Mouse (Mus musculus) CH12.LX (cell line): Measurements from ENCODE around the gene Anp32a. TPM values are rescaled to one million over a fixed set of nuclear protein-coding genes. Genes with fewer than 3 reads are reported as not detected.

ENCODE experiments used
- DNase-seq: peaks from one replicate; pipeline ENCODE4 v3.0.0-alpha.2; 2013; ENCODE audit errors: extremely low read depth
- H3K27ac ChIP-seq: 2 replicates; pipeline ENCODE4 v1.5.1; 2012; ENCODE audit warnings: low read depth, mild to moderate bottlenecking, control low read depth, moderate library complexity; ENCODE audit not compliant: insufficient read depth
- H3K27me3 ChIP-seq: replicated peaks from 2 replicates; pipeline ENCODE3; 2012; ENCODE audit warnings: inconsistent platforms
- H3K36me3 ChIP-seq, 2 experiments: replicated peaks in 1 of 2; 2 replicates each; pipeline versions ENCODE3 to v1.6.1; 2012; ENCODE audit warnings: inconsistent platforms in 1 of 2, low read length in 1 of 2, mild to moderate bottlenecking in 1 of 2, mixed read lengths in 1 of 2, moderate library complexity in 1 of 2; ENCODE audit not compliant: control insufficient read depth in 1 of 2, insufficient read depth in 1 of 2
- H3K4me1 ChIP-seq, 2 experiments: 2 replicates each; pipeline ENCODE4 v1.6.1; 2012; ENCODE audit warnings: inconsistent platforms in 1 of 2, moderate library complexity in 1 of 2; ENCODE audit not compliant: insufficient read depth in 2 of 2, control insufficient read depth in 1 of 2
- H3K4me2 ChIP-seq: 2 replicates; pipeline ENCODE4 v1.6.1; 2012; ENCODE audit warnings: low read depth, mild to moderate bottlenecking, control low read depth; ENCODE audit not compliant: poor library complexity, insufficient read depth, severe bottlenecking
- H3K4me3 ChIP-seq, 3 experiments: fragments of 150-350 bp in 1 of 3; sonication (generic) in 1 of 3; replicated peaks in 1 of 3; 2 replicates each; pipeline versions ENCODE3 to v1.5.1; 2011 to 2012; ENCODE audit warnings: low read depth in 2 of 3, low read length in 2 of 3, mild to moderate bottlenecking in 2 of 3, moderate library complexity in 2 of 3, control low read depth in 1 of 3, improper control_type of control experiment in 1 of 3, inconsistent platforms in 1 of 3, mixed read lengths in 1 of 3; ENCODE audit not compliant: poor library complexity in 1 of 3
- H3K79me2 ChIP-seq: replicated peaks from 2 replicates; pipeline ENCODE4 v1.6.1; 2012; ENCODE audit warnings: mild to moderate bottlenecking, moderate library complexity; ENCODE audit not compliant: control insufficient read depth, poor library complexity, insufficient read depth, severe bottlenecking; ENCODE audit errors: extremely low read depth
- H3K9ac ChIP-seq: 2 replicates; pipeline ENCODE4 v1.6.1; 2012; ENCODE audit warnings: low read depth, mild to moderate bottlenecking, control low read depth, moderate library complexity; ENCODE audit not compliant: insufficient read depth
- H3K9me3 ChIP-seq: replicated peaks from 2 replicates; pipeline ENCODE3; 2012; ENCODE audit warnings: low read length, inconsistent platforms, mixed read lengths
- BHLHE40 ChIP-seq: IDR thresholded peaks from 2 replicates; pipeline ENCODE4 v1.6.1; 2011; ENCODE audit warnings: mild to moderate bottlenecking, low read depth, low read length, improper control_type of control experiment
- CHD1 ChIP-seq: IDR thresholded peaks from 2 replicates; pipeline ENCODE4 v1.6.1; 2012; ENCODE audit warnings: low read depth, low read length, improper control_type of control experiment, inconsistent platforms
- CHD2 ChIP-seq: IDR thresholded peaks from 2 replicates; pipeline ENCODE4 v1.6.1; 2011; ENCODE audit warnings: low read length, improper control_type of control experiment
- CTCF ChIP-seq, 2 experiments: IDR thresholded peaks in 1 of 2; conservative IDR thresholded peaks in 1 of 2; 2 replicates each; pipeline ENCODE4 v1.5.1; 2011 to 2012; ENCODE audit warnings: low read depth in 2 of 2, low read length in 2 of 2, improper control_type of control experiment in 1 of 2, inconsistent platforms in 1 of 2, mild to moderate bottlenecking in 1 of 2, moderate library complexity in 1 of 2
- ETS1 ChIP-seq: conservative IDR thresholded peaks from 2 replicates; pipeline ENCODE4 v1.6.1; 2012; ENCODE audit warnings: low read depth, mild to moderate bottlenecking, inconsistent platforms, low read length, improper control_type of control experiment, moderate library complexity
- GABPA ChIP-seq: IDR thresholded peaks from 2 replicates; pipeline ENCODE4 v1.6.1; 2012; ENCODE audit warnings: low read depth, low read length, improper control_type of control experiment, inconsistent platforms; ENCODE audit not compliant: insufficient replicate concordance
- HCFC1 ChIP-seq: IDR thresholded peaks from 2 replicates; pipeline ENCODE4 v1.6.1; 2012; ENCODE audit warnings: low read depth, mild to moderate bottlenecking, inconsistent platforms, low read length, improper control_type of control experiment
- IRF4 ChIP-seq: IDR thresholded peaks from 2 replicates; pipeline ENCODE4 v1.6.1; 2014; ENCODE audit warnings: low read depth, mild to moderate bottlenecking, inconsistent platforms, low read length, improper control_type of control experiment
- JUN ChIP-seq: IDR thresholded peaks from 2 replicates; pipeline ENCODE4 v1.6.1; 2011; ENCODE audit warnings: low read depth, mild to moderate bottlenecking, low read length, improper control_type of control experiment, moderate library complexity; ENCODE audit not compliant: insufficient read depth
- JUND ChIP-seq: conservative IDR thresholded peaks from 2 replicates; pipeline ENCODE4 v1.6.1; 2011; ENCODE audit warnings: low read depth, low read length, improper control_type of control experiment
- KAT2A ChIP-seq: IDR thresholded peaks from 2 replicates; pipeline ENCODE4 v1.6.1; 2012; ENCODE audit warnings: low read length, improper control_type of control experiment, inconsistent platforms; ENCODE audit not compliant: insufficient replicate concordance
- MAFK ChIP-seq: IDR thresholded peaks from 2 replicates; pipeline ENCODE4 v1.6.1; 2011; ENCODE audit warnings: low read length, improper control_type of control experiment; ENCODE audit not compliant: insufficient replicate concordance
- MAZ ChIP-seq: IDR thresholded peaks from 2 replicates; pipeline ENCODE4 v1.6.1; 2012; ENCODE audit warnings: low read depth, mild to moderate bottlenecking, inconsistent platforms, low read length, improper control_type of control experiment, moderate library complexity
- MEF2A ChIP-seq: IDR thresholded peaks from 2 replicates; pipeline ENCODE4 v1.6.1; 2014; ENCODE audit warnings: low read depth, mild to moderate bottlenecking, inconsistent platforms, low read length, improper control_type of control experiment, borderline replicate concordance
- MXI1 ChIP-seq: IDR thresholded peaks from 2 replicates; pipeline ENCODE4 v1.6.1; 2011; ENCODE audit warnings: mild to moderate bottlenecking, low read depth, low read length, improper control_type of control experiment
- NELFE ChIP-seq: IDR thresholded peaks from 2 replicates; pipeline ENCODE4 v1.6.1; 2011; ENCODE audit warnings: low read depth, low read length, improper control_type of control experiment
- NRF1 ChIP-seq: IDR thresholded peaks from 2 replicates; pipeline ENCODE4 v1.6.1; 2014; ENCODE audit warnings: low read depth, mild to moderate bottlenecking, inconsistent platforms, low read length, improper control_type of control experiment, moderate library complexity
- PAX5 ChIP-seq: IDR thresholded peaks from 2 replicates; pipeline ENCODE4 v1.6.1; 2012; ENCODE audit warnings: low read length, inconsistent platforms, mixed read lengths
- POLR2A ChIP-seq: IDR thresholded peaks from 2 replicates; pipeline ENCODE4 v1.6.1; 2011; ENCODE audit warnings: low read depth, mild to moderate bottlenecking, improper control_type of control experiment, low read length
- POLR2AphosphoS2 ChIP-seq: IDR thresholded peaks from 2 replicates; pipeline ENCODE4 v1.6.1; 2011; ENCODE audit warnings: low read depth, low read length, improper control_type of control experiment
- RAD21 ChIP-seq: IDR thresholded peaks from 2 replicates; pipeline ENCODE4 v1.6.1; 2011; ENCODE audit warnings: low read depth, mild to moderate bottlenecking, low read length, improper control_type of control experiment, moderate library complexity
- RCOR1 ChIP-seq: conservative IDR thresholded peaks from 2 replicates; pipeline ENCODE4 v1.6.1; 2012; ENCODE audit warnings: low read depth, mild to moderate bottlenecking, inconsistent platforms, low read length, improper control_type of control experiment
- SIN3A ChIP-seq: IDR thresholded peaks from 2 replicates; pipeline ENCODE4 v1.6.1; 2012; ENCODE audit warnings: low read length, improper control_type of control experiment, inconsistent platforms
- SMC3 ChIP-seq: IDR thresholded peaks from 2 replicates; pipeline ENCODE4 v1.6.1; 2011; ENCODE audit warnings: low read depth, low read length, improper control_type of control experiment
- TBP ChIP-seq: conservative IDR thresholded peaks from 2 replicates; pipeline ENCODE4 v1.6.1; 2011; ENCODE audit warnings: low read depth, low read length, improper control_type of control experiment
- TCF12 ChIP-seq: IDR thresholded peaks from 2 replicates; pipeline ENCODE4 v1.6.1; 2014; ENCODE audit warnings: low read depth, mild to moderate bottlenecking, inconsistent platforms, low read length, improper control_type of control experiment
- UBTF ChIP-seq: IDR thresholded peaks from 2 replicates; pipeline ENCODE4 v1.6.1; 2012; ENCODE audit warnings: low read depth, mild to moderate bottlenecking, inconsistent platforms, low read length, improper control_type of control experiment, moderate library complexity
- USF2 ChIP-seq: conservative IDR thresholded peaks from 2 replicates; pipeline ENCODE4 v1.6.1; 2011; ENCODE audit warnings: low read depth, low read length, improper control_type of control experiment
- ZC3H11A ChIP-seq: IDR thresholded peaks from 2 replicates; pipeline ENCODE4 v1.6.1; 2012; ENCODE audit warnings: low read depth, mild to moderate bottlenecking, inconsistent platforms, low read length, improper control_type of control experiment
- ZKSCAN1 ChIP-seq: IDR thresholded peaks from 2 replicates; pipeline ENCODE4 v1.6.1; 2012; ENCODE audit warnings: low read depth, inconsistent platforms, low read length, improper control_type of control experiment, borderline replicate concordance
- ZMIZ1 ChIP-seq: IDR thresholded peaks from 2 replicates; pipeline ENCODE4 v1.6.1; 2012; ENCODE audit warnings: low read depth, mild to moderate bottlenecking, inconsistent platforms, low read length, improper control_type of control experiment
- dilution Hi-C: fragments of 300-500 bp; cut with MboI; formaldehyde crosslinking; loops from 2 replicates; pipeline ENCODE4 v1.14.3; 2020; ENCODE audit warnings: low sequenced_read_pairs; ENCODE audit not compliant: extremely low pct_unique_long_range_greater_than_20kb, extremely low pct_ligation_motif_present
- in situ Hi-C: fragments of 300-500 bp; cut with MboI; formaldehyde crosslinking; loops from 3 replicates; pipeline ENCODE4 v1.14.3; 2019; ENCODE audit warnings: low sequenced_read_pairs, low pct_ligation_motif_present, low pct_unique_long_range_greater_than_20kb, mixed read lengths
- polyA plus RNA-seq: library from polyadenylated mRNA; unstranded; fragments of >175 nt; gene quantifications from 2 replicates; pipeline ENCODE4 v1.2.1, GENCODE M21; 2012; ENCODE audit warnings: low read depth; ENCODE audit not compliant: insufficient read length
- total RNA-seq, 2 experiments: library from RNA; depleted of rRNA; stranded (reverse); fragments of 300-350 nt in 1 of 2; fragments of >200 nt in 1 of 2; gene quantifications; 2 replicates each; pipeline ENCODE4 v1.2.3; 2012 to 2014

Anp32a gene
- total and polyA plus RNA-seq, 3 experiments: 585 to 1,207 (median 869) TPM

DNA sequence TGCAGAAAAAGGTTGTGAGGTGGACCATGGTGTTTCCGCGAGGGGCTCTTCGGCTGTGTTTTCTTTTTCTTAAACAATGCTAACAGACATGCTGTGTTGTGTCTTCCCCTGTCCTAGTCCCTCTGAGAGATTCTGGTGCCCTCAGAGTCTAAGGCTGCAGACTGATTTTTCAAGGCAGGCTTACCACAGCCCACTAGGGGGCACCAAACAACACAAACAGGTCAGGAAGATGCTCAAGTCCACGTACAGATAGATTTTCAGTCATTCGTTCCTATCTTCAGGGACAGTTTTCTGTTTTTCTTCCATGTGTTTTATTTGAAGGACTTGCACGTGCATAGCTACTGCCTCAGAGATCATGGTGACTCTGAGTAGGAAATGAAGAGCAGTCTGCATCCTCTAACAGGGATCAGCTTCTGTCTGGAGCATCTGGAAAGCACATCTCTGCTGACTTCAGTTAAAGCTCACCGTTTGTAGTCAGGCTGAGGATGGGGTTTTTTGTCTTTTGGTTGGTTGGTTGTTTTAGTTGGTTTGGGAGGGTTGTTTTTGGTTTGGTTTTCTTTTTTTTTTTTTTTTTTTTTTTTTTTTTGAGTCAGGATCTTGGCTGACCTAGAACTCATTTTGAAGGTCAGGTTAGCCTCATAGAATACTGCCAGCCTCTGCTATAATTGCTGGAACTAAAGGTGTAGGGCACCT, 45.9 kb upstream of the Anp32a start (continued):
- TF ChIP-seq SIN3A (no peak), CHD1 (no peak), MAZ (no peak), KAT2A (no peak), CHD2 (no peak), POLR2AphosphoS2 (no peak), JUND (no peak), ZC3H11A (peak; percentile 62), NRF1 (0 out of 2 replicates have a peak, but pooled peaks have one; percentile 14), PAX5 (no peak), SMC3 (peak; percentile 88), JUN (no peak), RCOR1 (no peak), USF2 (no peak), HCFC1 (no peak), ETS1 (no peak), MAFK (no peak), POLR2A (no peak), UBTF (no peak), MXI1 (no peak; the same call in 1 of the 2 replicates)

DNA sequence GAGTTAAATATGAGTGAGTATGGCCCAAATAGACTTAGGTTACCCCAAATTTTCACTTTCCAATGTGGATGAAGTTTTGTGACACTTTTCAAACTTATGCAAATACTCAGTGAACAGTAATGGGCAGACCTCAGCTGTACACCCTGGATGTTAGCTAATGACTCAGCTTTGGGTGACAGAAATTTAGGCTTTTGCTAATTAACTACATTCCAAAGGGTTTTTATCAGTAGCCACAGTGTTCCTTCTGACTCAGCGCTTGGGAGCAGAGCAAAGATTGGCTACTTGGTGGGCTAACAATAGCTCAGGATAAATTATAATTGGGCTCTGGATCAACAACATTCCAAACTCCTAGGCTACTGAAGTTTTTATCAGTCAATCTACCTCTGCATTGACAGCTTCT, 44.2 kb upstream of the Anp32a start:
- TF ChIP-seq MEF2A (no peak), SIN3A (no peak), POLR2A (no peak), SMC3 (no peak), HCFC1 (no peak), ETS1 (no peak), BHLHE40 (no peak), MAFK (no peak), ZKSCAN1 (no peak), CTCF (conservative IDR thresholded peaks at IDR 0.05 in 1 of 2, IDR thresholded peaks at IDR 0.05 in 1 of 2; ENCODE audit: low read depth in 2 of 2, low read length in 2 of 2) (no peak), CHD2 (no peak), TCF12 (no peak), ZMIZ1 (no peak), NELFE (no peak), TBP (no peak), IRF4 (no peak), KAT2A (no peak), RAD21 (no peak), GABPA (no peak)
- dilution Hi-C loops: no loop called here
- no peaks in the 10 kb centered on the region for H3K9me3 ChIP-seq
- H3K9ac ChIP-seq: no peak overlapping the region
- in situ Hi-C loops: loop anchor here (5.0 kb wide), 1 partner anchor 255 kb away; no protein-coding TSS in a partner anchor
- H3K4me1 ChIP-seq: peaks cover 3 to 8% of the 10 kb centered on the region in 2 experiments; a peak in 2 of 4 replicates
- H3K27me3 ChIP-seq: peaks cover 2% of the 10 kb centered on the region
- H3K4me2 ChIP-seq: no peak overlapping the region
- no peak for DNase-seq
- H3K4me3 ChIP-seq: no peak overlapping the region
- no peaks in the 10 kb centered on the region for H3K36me3 ChIP-seq
- no peak overlapping the region for H3K27ac ChIP-seq
- H3K79me2 ChIP-seq: no peaks in the 10 kb centered on the region
